Mouse (Mus musculus): Measurements from ENCODE around the gene Lep.

Gene Lep

GRCm38 (mm10) chr6:29059846-29060685, at the start of gene Lep:
Lep (plus strand) TSS chr6:29060220.
- DNase-seq (ENCODE audit: low spot score), result no peak

GRCm38 (mm10) chr6:29011651-29012050, 48.4 kb upstream of the Lep start:
- DNase-seq (ENCODE audit: low spot score), result no peak

DNA sequence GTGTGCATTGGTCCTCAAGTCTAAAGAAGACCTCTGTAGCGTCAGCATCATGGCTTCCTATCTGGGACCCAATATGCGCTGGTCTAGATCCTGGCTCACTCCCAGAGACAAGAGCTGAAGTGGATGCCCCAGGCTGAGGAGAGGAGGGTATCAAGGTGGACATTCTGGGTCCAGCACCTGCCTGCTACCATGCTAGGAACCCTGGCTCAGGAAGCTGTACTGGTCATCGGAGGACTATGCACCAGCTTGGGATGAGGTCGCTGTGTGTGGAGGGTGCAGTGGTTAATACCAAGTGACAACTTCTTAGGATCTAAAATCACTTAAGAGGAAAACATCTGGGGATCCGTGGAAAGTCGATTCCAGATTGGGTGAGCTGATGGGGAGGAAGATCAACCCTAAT, 46.8 kb upstream of the Lep start:
- no peak for DNase-seq (ENCODE audit: low spot score)

- no peak for DNase-seq (ENCODE audit: low spot score)
These were observed 43.1 kb upstream of the Lep start for GRCm38 (mm10) chr6:29016891-29017412.

DNA sequence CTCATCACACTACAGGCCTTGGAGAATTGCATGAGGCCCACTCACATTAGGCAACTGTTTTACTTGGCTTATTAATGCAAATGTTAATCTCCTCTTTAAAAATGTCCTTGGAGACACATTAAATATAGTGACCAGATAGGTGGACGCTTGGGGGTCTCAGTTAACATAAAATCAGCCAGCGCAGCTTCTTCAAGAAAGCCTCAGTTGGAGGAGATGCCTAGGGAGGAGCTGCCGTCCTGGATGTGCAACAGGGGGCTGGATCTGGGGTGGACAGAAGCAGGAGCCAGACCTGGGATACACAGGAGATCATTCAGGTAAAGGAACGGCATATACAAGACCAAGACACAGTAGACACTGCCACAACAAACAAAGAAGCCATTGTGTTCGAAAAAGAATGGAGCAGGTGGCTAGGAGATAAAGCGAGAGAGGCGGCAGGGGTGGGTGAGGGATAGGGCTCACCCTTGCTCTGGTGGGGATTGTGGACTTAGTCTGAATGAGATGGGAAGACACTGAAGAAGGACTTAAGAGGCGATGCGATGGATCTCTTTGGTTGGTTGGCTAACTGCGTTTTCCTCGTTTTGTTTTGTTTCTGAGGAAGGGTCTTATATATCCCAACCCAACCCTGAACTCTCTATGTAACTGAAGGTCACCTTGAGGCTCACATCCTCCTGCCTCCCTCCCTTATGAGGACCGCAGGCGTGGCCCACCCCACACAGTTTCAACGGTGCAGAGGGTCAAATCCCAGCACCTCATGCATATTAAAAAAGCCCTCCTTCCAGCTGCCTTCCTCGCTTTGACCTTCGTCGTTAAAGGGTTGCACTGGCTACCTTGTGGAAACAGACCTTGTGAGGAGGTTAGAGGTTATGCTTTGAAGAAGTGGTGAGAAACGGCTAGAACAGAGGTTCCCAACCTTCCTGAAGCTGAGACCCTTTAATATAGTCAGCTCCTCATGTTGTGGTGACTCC, 40.0 kb upstream of the Lep start:
- no peak for DNase-seq (ENCODE audit: low spot score)

GRCm38 (mm10) chr6:29020937-29021336, 39.1 kb upstream of the Lep start:
- no peak for DNase-seq (ENCODE audit: low spot score)

GRCm38 (mm10) chr6:29021501-29021900, 38.5 kb upstream of the Lep start:
- DNase-seq (ENCODE audit: low spot score), result no peak

- DNase-seq (ENCODE audit: low spot score), result no peak
These were observed 37.9 kb upstream of the Lep start for GRCm38 (mm10) chr6:29022115-29022514.

GRCm38 (mm10) chr6:29023206-29023967, 36.6 kb upstream of the Lep start:
- peak; percentile 40 for DNase-seq (ENCODE audit: low spot score)

DNA sequence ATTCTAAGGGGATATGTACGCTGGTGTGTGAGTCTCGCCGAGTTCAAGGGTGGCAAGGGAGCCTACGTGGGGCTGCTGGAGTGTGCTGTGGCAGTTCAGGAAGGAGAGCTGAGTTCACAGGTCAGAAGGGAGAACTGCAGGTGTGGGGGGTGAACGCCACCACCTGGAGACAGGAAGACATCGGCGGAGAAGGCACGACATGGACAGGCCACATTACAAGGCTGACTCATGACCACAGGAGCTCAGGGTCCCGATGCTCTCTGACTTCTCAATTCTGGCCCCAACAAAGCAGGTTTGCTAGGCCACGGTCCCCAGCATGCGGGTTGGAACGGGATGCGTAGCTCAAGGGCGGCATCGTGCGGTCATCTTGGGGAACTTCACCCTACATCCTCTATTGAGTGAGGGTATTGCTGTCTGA, 36.0 kb upstream of the Lep start:
- no peak for DNase-seq (ENCODE audit: low spot score)

DNA sequence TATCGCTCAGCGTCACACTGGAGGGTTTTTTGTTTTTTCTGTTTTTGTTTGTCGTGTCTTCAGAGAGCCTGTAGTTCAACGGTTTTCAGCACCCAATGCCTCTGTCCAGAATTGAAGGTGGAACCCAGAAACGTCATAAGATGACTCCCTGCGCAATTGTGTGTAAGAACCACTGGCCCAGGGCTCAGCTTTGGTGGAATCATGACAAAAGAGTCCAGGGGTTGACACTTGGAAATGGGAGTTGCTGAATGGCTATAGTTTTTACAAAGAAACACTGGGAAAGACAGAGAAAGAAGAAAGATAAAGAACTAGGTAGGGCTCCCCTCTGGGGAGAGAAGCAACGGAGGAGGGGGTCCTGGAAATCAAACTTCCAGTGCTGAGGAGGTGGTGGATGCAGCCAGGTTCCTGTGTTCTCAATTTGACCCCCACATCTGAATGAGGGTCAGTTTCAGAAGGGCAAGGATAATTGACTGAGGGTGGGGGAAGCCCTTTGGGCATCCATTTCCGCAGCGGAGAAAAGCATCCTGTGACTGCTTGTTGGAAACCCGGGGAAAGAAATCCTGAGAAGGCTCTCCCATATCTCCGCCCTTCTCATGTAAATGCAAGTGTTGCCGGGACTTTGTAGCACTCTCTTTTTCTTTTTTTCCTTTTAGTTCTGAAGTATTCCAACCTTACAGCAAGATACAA, 34.1 kb upstream of the Lep start:
- no peak for DNase-seq (ENCODE audit: low spot score)

GRCm38 (mm10) chr6:29026766-29027165, 33.3 kb upstream of the Lep start:
- DNase-seq (ENCODE audit: low spot score), result no peak

- DNase-seq (ENCODE audit: low spot score), result no peak
These were observed 31.9 kb upstream of the Lep start for GRCm38 (mm10) chr6:29028129-29028528.

DNA sequence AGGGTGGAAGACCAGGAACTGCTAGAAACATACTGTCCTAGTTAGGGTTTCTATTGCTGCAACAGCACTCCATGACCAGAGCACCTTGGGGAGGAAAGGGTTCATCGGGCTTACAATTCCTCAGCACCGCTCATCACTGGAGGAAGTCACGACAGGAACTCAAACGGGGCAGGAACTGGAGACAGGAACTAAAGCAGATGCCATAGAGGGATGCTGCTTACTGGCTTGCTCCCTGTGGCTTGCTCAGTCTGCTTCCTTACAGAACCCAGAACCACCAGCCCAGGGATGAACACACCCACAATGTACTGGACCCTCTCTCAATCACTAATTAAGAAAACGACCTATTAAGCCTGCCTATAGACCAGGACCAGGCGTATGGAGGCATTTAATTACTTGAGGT, 30.5 kb upstream of the Lep start:
- no peak for DNase-seq (ENCODE audit: low spot score)

GRCm38 (mm10) chr6:29031216-29031615, 28.8 kb upstream of the Lep start:
- no peak for DNase-seq (ENCODE audit: low spot score)

DNA sequence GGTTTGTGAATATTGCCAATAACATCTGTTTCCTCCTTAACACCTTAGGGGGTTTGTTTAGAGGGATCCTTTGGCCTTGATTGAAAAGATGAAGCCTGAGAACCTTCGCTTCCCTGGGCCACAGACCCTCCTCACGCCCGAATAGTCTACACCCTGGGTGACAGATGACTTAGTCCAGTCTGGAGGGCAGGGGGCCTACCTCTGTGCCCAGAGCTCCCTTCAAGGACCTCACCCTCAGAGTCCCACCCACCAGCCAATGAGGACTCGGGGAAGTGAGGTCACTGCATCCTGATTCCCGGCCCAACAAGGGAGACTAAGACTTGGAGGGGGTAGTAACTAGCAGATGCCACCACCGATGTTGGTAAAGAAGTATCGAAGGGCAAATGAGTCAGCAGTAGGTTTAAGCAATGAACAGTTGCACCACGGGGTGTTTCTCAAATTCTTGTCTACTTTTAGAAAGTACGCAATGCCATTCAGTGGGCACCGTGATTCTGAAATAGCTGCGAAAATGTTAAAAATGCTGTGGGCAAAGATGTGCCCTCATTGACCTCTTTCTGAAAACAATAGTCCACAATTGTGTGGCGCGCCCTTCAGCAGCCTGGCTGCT, 28.2 kb upstream of the Lep start:
- no peak for DNase-seq (ENCODE audit: low spot score)

DNA sequence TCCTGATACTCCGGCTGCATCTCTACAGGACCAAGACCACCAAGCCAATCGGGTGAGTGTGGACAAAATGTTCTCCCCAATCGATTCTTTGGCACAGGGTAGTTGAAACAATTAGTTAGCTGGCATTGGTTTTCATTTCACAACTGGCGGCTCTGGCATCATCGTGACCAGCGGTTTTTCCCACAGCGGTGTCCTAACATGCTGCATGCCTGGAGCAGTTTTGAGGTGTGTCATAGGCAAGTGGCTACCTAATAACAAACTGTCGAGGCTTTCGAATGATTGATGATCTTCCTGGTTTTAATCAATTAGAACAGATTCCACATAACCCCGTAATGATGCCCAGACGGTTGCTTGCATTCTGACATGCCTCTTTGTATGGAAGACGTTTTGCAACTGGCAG, 27.6 kb upstream of the Lep start:
- no peak for DNase-seq (ENCODE audit: low spot score)

DNA sequence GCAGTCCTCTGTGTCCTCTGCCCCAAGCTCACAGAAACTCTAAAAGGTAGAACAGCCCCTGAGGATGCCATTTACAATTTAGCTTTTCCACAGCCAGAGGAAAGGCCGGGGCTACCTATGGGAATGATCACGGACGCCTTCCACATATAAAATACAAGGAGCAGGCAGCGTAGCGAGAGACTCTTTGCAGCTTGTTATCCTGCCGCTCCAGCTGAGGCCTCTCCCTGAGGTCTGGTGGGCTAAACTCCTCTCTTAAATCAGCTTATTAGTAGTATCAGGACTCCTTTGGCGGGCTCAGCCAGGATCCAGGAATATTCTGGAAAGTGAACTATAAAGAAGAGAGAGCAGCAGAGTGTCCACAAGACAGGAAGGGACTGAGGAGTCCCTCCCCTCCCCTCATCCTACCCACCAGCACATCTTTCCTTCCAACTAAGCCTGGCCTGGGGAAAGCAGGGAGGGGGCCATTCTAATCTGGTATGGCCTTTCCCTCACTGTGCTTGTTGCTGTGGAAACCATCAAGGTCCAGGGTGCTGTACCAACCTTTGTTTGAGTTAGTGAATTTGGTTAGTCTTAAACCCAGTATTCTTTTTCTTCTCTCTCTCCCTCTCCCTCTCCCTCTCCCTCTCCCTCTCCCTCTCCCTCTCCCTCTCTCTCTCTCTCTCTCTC, 25.9 kb upstream of the Lep start:
- no peak for DNase-seq (ENCODE audit: low spot score)

GRCm38 (mm10) chr6:29036698-29037097, 23.3 kb upstream of the Lep start:
- peak; percentile 30 for DNase-seq (ENCODE audit: low spot score)

- DNase-seq (ENCODE audit: low spot score), result no peak
These were observed 19.8 kb upstream of the Lep start for GRCm38 (mm10) chr6:29040266-29040665.

All from layer of hippocampus, adult 9-10 months (tissue).